Mouse (Mus musculus): ENCODE results near the gene Kif1b.
A peak's percentile ranks its signal among the peaks of the same experiment; 100 is the strongest.
"Not testable (repeated sequence)": the region's sequence is repeated elsewhere in the genome, so short reads cannot be mapped to it uniquely, and the experiment has no call there.

The Kif1b gene

GRCm38 (mm10) chr4:149273128-149273527 lies 34.4 kb downstream of the Kif1b start:
- DNase-seq (ENCODE audit: low read depth, low spot score) = peak; percentile 52

- DNase-seq (ENCODE audit: low read depth, low spot score) = no peak
These were observed 37.0 kb downstream of the Kif1b start for GRCm38 (mm10) chr4:149270541-149270940.

GRCm38 (mm10) chr4:149269026-149269425 lies 38.5 kb downstream of the Kif1b start:
- DNase-seq (ENCODE audit: low read depth, low spot score) = no peak

DNA sequence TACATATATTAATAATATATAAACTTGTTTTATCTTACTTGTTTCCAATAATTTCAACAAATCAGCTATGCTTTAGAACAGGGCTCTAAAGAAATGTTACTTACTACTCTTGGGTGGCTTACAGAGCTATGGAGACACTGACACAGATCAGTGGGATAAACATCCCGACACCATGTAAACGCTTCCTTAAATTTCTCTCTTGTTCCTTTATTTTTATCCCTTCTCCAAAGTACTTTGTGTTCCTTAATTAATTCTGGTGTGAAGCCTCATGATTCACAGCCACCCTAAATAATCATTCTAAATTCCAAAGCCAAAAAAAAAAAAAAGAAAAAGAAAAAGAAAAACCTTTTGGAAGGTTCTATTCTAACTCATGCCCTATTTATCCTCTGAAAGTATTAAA lies 42.6 kb downstream of the Kif1b start:
- no peak for DNase-seq (ENCODE audit: low read depth, low spot score)

DNA sequence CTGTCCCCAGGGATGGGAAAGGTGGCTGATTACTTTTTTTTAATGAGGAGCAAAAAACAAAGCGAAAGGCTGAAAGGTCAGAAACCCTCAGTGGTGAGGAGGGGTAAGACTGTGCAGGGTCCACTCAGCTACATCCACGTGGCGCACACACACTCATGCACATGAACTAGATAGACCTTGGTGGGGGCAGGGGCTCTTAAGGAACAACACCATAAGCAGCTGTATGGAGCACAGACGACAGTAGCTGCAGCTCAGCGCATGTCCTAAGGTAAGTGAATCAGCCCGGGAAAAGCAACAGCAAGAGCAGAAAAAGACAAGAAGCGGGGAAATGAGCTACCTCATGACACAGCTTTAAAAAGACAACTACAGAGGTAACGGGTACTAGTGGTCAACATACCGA lies 44.3 kb downstream of the Kif1b start:
- no peak for DNase-seq (ENCODE audit: low read depth, low spot score)

DNA sequence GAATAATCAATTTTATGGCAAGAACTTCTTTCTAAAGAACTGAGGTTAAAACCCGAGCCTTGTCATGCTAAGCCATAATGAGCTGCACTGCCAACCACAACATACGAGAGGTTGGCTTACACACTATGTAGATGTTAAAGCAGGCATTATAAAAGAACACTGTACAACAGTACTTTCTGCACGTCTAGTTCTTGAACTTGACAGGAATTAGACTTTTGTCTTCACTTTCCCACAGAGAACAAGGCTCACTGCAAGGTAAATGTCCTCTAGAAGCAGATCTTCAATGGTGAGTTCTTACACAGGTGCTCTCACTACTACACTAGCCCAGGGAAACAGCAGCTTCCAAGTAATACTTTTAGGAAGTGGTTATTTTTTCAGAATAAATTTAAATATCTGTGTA lies 46.0 kb downstream of the Kif1b start:
- no peak for DNase-seq (ENCODE audit: low read depth, low spot score)

- DNase-seq (ENCODE audit: low read depth, low spot score) = no peak
These were observed 46.6 kb downstream of the Kif1b start for GRCm38 (mm10) chr4:149260911-149261310.

- DNase-seq (ENCODE audit: low read depth, low spot score) = no peak
These were observed 48.0 kb downstream of the Kif1b start for GRCm38 (mm10) chr4:149259391-149260094.

DNA sequence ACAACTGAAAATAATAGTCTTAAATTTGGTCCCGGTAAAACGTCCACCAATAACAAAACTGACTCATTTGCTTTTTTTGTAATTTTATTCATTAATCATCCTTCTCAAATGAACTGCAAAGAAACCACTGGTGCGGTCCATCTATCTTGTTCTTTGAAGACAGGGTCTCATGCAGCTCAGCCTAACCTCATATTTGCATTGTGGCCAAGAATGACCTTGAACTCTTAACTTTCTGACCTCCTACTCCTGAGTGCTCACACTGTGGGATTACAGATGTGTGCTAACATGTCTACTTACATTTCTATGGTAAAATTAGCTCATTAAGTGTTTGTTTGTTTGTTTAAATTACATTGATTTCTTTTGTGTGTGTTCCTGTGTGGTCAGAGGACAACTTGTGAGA lies 48.6 kb downstream of the Kif1b start:
- no peak for DNase-seq (ENCODE audit: low read depth, low spot score)

- no peak for DNase-seq (ENCODE audit: low read depth, low spot score)
These were observed 50.8 kb downstream of the Kif1b start for GRCm38 (mm10) chr4:149256511-149257300.

- no peak for DNase-seq (ENCODE audit: low read depth, low spot score)
These were observed 51.9 kb downstream of the Kif1b start for GRCm38 (mm10) chr4:149255277-149256270.

- no peak for DNase-seq (ENCODE audit: low read depth, low spot score)
These were observed 52.7 kb downstream of the Kif1b start for GRCm38 (mm10) chr4:149254827-149255226.

GRCm38 (mm10) chr4:149249311-149249710 lies 58.2 kb downstream of the Kif1b start:
- no peak for DNase-seq (ENCODE audit: low read depth, low spot score)

DNA sequence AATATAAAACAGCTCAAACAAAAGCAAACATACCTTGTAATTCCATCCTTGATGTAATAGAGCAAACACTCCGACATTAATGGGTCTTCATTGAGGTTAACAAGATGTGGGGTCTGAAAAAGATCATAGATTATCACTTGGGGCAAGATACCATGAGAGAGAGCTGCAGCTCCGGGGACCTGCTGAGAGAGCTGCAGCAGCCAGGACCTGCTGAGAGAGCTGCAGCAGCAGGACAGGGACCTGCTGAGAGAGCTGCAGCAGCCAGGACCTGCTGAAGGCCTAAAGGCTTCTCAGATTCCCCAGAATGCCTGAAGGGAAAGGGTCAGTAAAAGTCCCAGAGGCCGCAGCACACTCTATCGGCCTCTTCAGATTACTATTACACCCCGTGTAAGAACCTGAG lies 59.7 kb downstream of the Kif1b start:
- DNase-seq (ENCODE audit: low read depth, low spot score) = no peak

DNA sequence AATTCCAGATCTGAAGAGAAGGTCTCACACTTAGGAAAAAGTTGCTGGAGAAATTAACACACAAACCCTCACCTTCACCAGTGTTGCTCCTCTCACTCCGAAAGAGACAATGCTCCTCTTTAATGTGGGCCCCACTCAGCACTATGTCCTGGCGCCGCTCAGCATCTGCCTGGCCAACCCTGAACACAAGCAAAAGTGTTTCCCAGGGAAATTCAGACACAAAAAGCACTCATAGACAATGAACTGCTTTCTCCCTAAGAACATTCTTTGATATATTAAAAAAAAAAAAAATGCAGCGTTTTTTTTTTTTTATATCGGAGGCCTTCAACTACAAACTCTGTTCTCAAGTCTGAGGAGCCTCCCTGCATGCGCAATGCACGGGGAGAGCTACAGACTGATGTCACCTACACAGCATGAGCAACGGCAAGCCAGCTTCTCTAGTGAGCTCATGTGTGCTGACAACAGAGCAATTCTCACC lies 60.3 kb downstream of the Kif1b start:
- no peak for DNase-seq (ENCODE audit: low read depth, low spot score)

GRCm38 (mm10) chr4:149246578-149247155 lies 60.8 kb downstream of the Kif1b start:
- no peak for DNase-seq (ENCODE audit: low read depth, low spot score)

GRCm38 (mm10) chr4:149237011-149237410 lies 70.5 kb downstream of the Kif1b start:
- DNase-seq (ENCODE audit: low read depth, low spot score) = no peak

DNA sequence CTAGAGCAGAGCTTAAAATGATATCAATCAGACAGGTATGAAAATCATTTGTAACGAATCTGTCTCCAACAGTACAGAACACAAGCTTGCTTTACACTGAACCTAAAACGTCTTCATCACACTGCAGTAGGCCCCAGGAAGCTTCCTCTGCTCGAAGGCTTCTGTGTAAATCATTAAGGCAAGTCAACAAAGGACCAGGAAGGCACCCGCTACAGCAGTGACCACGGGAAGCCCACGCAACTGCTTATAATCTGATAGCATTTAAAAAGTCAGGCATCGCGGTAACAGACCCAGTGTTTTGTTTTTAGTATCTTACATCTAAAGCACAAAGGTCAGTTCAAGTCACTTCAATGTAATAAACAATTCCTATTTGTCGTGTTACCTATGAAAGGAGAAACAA lies 73.6 kb downstream of the Kif1b start:
- DNase-seq (ENCODE audit: low read depth, low spot score) = no peak

DNA sequence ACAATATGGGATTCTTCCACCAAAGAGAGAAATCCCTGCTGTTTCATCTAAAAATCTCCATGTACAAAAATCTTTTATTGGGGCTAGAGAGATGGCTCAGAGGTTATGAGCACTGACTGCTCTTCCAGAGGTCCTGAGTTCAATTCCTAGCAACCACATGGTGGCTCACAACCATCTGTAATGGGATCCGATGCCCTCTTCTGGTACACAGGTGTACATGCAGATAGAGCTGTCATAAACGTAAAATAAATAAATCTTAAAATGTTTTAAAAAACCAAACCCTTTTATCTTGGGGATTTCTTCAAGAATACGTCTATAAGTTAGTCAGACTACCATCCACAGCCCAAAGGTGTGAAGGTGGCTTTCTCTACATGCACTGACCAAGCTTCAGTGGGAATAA lies 78.8 kb downstream of the Kif1b start:
- DNase-seq (ENCODE audit: low read depth, low spot score) = not testable (repeated sequence)

- DNase-seq (ENCODE audit: low read depth, low spot score) = no peak
These were observed 79.2 kb downstream of the Kif1b start for GRCm38 (mm10) chr4:149228256-149228655.

- DNase-seq (ENCODE audit: low read depth, low spot score) = no peak
These were observed 81.2 kb downstream of the Kif1b start for GRCm38 (mm10) chr4:149226311-149226710.
